Mouse (Mus musculus): ENCODE measurements around the gene 4933436I01Rik. TPM values are rescaled to one million over a fixed set of nuclear protein-coding genes. Genes with fewer than 3 reads are reported as not detected.

The 4933436I01Rik gene
- polyA plus RNA-seq (2012; rRNA removed) = not detected in 2 replicates

DNA sequence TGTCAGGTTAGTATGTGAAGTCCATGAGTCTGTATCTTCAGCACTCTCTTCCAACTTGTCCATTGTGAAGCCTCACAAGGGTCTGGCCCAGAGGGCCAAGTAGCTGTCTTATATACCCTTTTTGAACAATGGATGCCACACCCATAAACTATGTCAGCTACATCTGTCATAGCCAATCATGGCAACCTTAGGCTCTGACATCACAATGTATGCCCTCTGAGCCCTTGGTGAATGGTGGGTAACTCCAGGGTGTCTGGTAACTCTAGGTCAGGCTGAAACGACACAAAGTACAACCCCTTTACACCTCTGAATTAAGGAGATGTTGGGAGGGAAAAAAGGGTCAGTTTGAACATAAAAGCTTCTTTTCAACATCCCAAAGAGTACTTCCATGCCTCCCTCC is at the start of gene 4933436I01Rik:
TSS of gene 4933436I01Rik (minus strand) at position 101 of the 400 bp plus-strand sequence.
- WGBS = 54% methylated on average over 1 of the region's 1 CpGs
- no peak for DNase-seq (ENCODE audit: low read depth, low spot score)

- WGBS = 22% methylated on average over 1 of the region's 1 CpGs
- peak; percentile 3 for DNase-seq (ENCODE audit: low read depth, low spot score)
These were observed 3.7 kb upstream of the 4933436I01Rik start for GRCm38 (mm10) chrX:67924769-67925470.

GRCm38 (mm10) chrX:67883406-67883805 is 37.8 kb downstream of the 4933436I01Rik start:
- WGBS = 70% methylated on average over 3 of the region's 3 CpGs
- no peak for DNase-seq (ENCODE audit: low read depth, low spot score)

Other genes with a start within 250 kb of the 4933436I01Rik start
- not detected in 2 replicates for gene Gm1140, start 227.9 kb downstream of the 4933436I01Rik start, polyA plus RNA-seq (2012; rRNA removed)
- not detected in 2 replicates for gene Gm14692, start 225.8 kb downstream of the 4933436I01Rik start, polyA plus RNA-seq (2012; rRNA removed)

Measured in large intestine, adult 2 months (tissue).